Mouse (Mus musculus) T-helper 2 cell (primary cell): Measurements from ENCODE around the gene Gm9817.
"Not testable (repeated sequence)": the region's sequence is repeated elsewhere in the genome, so short reads cannot be mapped to it uniquely, and the experiment has no call there.

Source experiments
- in situ Hi-C: fragments of 300-600 bp; cut with MboI, MseI; formaldehyde crosslinking; loops from one replicate; pipeline ENCODE4 v1.15.1; 2025; ENCODE audit warnings: high pct_unique_total_duplicates

The Gm9817 gene

DNA sequence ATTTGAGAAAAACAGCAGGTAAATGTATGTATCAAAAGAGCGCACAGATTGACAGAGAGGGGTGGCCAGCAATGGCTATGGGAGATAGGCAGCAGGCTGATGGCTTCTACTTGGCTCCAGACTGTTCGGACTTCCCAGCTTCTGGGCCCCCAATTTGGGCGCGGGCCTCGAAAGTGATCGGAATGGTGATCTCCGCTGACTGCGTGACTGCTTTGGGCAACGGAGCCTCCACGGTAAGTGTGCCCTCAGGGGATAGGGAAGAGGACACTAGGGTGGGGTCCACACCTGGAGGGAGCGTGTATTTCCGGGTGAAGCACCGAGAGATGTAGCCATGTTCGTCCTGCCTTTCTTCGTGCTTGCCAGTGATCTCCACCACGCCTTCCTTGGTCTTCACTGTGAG lies at the start of gene Gm9817:
TSS of gene Gm9817 (plus strand) at position 301 of the 400 bp plus-strand sequence.
- in situ Hi-C loops = not testable (repeated sequence)

- in situ Hi-C loops = loop anchor here (5.0 kb wide), 1 partner anchor 448 kb away; no protein-coding TSS in a partner anchor
These were observed 48.7 kb upstream of the Gm9817 start for GRCm38 (mm10) chr13:45029791-45030190.

- in situ Hi-C loops = loop anchor here (5.0 kb wide), 1 partner anchor 446 kb away; no protein-coding TSS in a partner anchor
These were observed 47.7 kb upstream of the Gm9817 start for GRCm38 (mm10) chr13:45030830-45031229.

DNA sequence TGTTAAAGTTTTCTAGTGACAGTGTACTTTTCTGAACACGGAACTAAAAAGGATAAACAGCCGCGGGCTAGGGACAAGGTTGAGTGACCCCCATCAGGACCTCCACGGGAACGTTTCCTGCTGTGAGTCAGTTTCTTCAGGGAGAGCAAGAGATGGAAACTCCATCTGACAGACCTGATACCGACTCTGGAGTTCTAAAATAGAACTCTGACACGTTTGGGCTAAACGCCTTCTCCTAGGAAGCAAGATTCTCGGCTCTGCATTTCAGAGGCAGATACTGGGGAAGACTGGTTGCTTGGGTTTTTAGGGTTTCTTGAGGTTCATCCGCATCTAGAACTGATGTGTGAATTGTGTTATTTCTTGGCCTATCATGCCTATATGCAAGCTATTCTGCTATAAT lies 47.2 kb upstream of the Gm9817 start:
- in situ Hi-C loops = loop anchor here (5.0 kb wide), 1 partner anchor 446 kb away; no protein-coding TSS in a partner anchor

GRCm38 (mm10) chr13:45031748-45032147 lies 46.7 kb upstream of the Gm9817 start:
- in situ Hi-C loops = loop anchor here (5.0 kb wide), 1 partner anchor 446 kb away; no protein-coding TSS in a partner anchor

DNA sequence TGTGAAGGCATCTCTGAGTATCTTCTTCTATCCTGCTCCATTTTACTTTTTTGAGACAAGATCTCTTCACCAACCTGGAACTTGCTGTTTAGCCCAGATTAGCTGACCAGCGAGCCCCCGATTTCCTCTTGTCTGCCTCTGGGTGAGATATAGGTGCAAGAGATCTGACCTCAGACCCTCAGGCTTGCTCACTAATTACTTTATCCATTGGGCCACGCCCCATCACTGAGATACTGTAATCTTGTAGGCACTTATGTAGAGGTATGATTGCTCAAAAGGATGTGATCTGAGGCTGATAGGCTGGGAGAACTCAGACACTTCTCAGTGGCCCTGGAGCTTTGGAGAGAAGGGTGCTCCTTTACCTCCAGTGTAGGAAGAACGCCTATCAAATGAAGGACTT lies 46.0 kb upstream of the Gm9817 start:
- in situ Hi-C loops = loop anchor here (5.0 kb wide), 1 partner anchor 445 kb away; no protein-coding TSS in a partner anchor

GRCm38 (mm10) chr13:45033360-45033759 lies 45.1 kb upstream of the Gm9817 start:
- in situ Hi-C loops = loop anchor here (5.0 kb wide), 1 partner anchor 444 kb away; no protein-coding TSS in a partner anchor

- in situ Hi-C loops = loop anchor here (5.0 kb wide), 1 partner anchor 443 kb away; no protein-coding TSS in a partner anchor
These were observed 43.7 kb upstream of the Gm9817 start for GRCm38 (mm10) chr13:45034759-45035158.

DNA sequence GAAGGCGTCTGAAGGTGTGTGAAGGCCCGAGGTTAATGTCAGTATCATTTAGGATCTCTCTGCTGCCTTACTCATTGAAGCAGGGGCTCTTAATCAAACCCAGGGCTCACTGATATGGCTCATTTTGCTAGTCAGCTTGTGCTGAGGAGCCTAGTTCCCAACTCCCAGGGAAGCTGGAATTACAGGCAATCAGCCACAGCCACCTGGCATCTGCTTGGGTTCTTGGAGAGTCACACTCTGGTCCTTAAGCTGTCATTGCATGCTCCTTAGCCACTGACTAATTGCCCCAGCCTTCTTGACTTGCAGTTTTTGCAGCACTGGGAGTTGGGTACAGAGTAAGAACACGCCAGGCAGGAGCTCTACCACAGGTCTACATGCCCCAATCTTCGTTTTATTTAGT lies 42.1 kb upstream of the Gm9817 start:
- in situ Hi-C loops = no loop called here

- in situ Hi-C loops = no loop called here
These were observed 38.3 kb upstream of the Gm9817 start for GRCm38 (mm10) chr13:45040195-45040594.

DNA sequence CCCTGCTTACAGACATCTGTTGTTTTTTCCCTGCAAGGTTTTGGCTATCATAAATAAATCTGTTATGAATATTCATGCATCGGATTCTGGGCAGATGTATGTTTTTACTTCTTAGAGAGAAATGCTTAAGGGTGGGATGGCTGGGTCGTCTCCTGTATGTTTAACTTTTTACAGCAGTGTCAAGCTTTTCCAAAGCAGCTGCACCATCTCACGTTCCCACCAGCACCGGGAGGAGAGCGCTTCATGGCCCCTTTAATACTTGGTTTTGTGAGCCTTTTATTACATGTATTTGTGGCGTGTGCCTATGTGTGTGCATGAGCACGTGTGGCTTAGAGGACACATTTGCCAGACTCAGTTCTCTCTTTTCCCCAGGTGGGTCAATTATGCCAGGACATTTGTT lies 37.8 kb upstream of the Gm9817 start:
- in situ Hi-C loops = no loop called here

DNA sequence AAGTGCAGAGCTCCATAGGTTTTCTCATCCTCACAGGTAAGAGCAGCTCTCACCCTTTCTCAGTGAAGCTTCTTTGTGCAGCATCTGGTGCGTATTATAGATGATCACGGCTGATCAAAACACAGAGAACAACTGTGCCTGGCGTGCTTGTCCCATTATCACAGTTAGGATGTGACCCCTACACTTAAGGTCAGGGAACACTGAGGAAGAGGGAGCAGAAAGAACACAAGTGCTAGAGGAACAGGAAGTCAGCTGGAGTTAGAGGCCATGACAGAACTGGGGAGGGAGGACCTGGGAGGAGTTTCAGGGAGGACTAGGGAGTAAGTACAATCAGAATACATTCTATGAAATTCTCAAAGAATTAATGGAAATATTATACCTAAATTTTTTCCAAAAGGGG lies 35.0 kb upstream of the Gm9817 start:
- in situ Hi-C loops = no loop called here

DNA sequence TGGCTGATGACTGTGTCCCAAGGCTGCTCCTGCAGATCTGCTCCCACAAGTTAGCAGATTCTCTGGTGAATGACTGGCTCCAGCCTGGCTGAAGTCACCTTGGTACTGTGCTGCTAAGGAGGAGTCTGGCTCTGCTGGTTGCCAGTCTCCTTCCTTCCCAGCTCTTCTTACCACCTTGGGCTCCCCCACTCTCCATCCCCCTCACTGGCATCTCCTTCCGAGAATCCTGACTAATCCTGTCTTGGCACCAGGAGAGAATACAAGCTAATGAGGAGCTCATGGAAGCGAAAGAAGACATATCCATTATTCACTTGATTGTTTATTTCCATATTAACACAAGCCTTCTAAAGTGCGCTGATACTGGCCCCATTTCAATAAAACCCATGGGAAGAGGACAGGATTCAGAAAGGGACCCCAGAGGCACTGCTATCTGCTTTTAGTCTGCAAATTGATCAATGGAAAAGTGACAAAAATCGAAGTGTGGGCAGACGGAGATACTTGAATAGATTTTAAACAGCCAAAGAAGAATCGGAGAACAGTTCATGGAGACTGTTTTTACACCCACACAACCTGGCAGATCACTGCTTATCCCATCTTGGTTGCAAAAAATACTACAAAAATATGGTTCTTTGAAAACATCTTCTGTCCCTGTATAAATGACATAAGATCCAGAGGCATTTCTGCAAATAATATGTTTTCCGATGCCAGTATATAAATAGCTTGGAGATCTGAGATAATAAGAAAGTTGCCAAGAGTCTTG lies 29.1 kb upstream of the Gm9817 start:
- in situ Hi-C loops = no loop called here

GRCm38 (mm10) chr13:45052805-45053204 lies 25.7 kb upstream of the Gm9817 start:
- in situ Hi-C loops = no loop called here

- in situ Hi-C loops = no loop called here
These were observed 24.6 kb upstream of the Gm9817 start for GRCm38 (mm10) chr13:45053843-45054242.

- in situ Hi-C loops = no loop called here
These were observed 19.3 kb upstream of the Gm9817 start for GRCm38 (mm10) chr13:45059206-45059605.

GRCm38 (mm10) chr13:45063146-45063545 lies 15.3 kb upstream of the Gm9817 start:
- in situ Hi-C loops = no loop called here

GRCm38 (mm10) chr13:45064951-45065350 lies 13.5 kb upstream of the Gm9817 start:
- in situ Hi-C loops = no loop called here

GRCm38 (mm10) chr13:45070366-45070765 lies 8.1 kb upstream of the Gm9817 start:
- in situ Hi-C loops = no loop called here

DNA sequence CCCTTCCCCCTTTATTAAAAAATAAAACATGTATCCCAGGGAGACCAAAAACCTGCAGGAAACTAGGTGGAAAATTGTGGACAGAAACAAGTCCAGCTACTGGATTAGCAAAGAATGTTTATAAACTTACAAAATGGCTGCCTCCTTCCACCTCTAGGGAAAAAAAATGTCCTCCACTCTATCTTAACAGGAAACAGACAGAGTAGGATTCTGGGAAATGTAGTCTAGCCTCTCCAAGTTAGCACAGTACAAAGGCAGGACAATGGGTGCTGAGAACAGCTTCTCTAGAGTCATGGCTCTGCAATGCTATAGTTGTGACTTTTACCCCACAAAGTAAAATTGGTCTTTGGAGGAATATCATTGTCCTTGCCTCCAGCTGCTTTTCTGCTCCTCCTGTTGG lies 3.5 kb upstream of the Gm9817 start:
- in situ Hi-C loops = no loop called here

GRCm38 (mm10) chr13:45075715-45076114 lies 2.8 kb upstream of the Gm9817 start:
- in situ Hi-C loops = no loop called here

DNA sequence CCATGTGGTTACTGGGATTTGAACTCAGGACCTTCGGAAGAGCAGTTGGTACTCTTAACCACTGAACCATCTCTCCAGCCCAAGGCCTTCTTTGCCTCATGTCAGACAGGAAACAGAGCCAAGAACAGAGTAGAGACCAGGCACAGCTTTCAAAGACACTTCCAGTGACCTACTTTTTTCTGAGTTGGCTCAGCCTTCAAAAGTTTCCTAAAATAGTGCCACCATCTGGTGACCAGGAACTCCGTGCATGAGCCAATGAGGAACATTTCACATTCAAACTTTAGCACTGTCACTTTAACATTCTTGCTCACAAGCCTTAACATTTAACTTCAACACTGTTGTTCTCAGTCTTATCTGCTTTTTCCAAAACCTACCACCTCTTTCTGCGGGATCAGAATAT lies 2.3 kb downstream of the Gm9817 start:
- in situ Hi-C loops = no loop called here

GRCm38 (mm10) chr13:45083696-45084095 lies 5.2 kb downstream of the Gm9817 start:
- in situ Hi-C loops = no loop called here
